8 mouse cellular contexts compared by ENCODE assay signal in genomic region chr9:85749922-85750509, GRCm38 (mm10). TPM values are rescaled to one million over a fixed set of nuclear protein-coding genes. Genes with fewer than 3 reads are reported as not detected.
A peak's percentile ranks its signal among the peaks of the same experiment; 100 is the strongest.
DNase-seq lines count a peak whose midpoint lies in the region; ATAC-seq lines count a peak whose summit lies in the region.

No protein-coding gene starts in this region.

- peak; percentile 9 for DNase-seq in embryo, embryonic 11 days
- no peak for DNase-seq in embryo, embryonic 9.5 days (ENCODE audit: extremely low spot score)
- peak; percentile 79 for DNase-seq in 416B (ENCODE audit: low read depth)
- peak; percentile 1 for DNase-seq in hindlimb bud, embryonic 11.5 days (ENCODE audit: extremely low spot score, low read depth, low spot score)
- DNase-seq in adrenal gland, postnatal 14 days = no peak
- no peak for DNase-seq in cerebellum, adult 9-11 months

- no peaks in the 10 kb centered on the region for H3K9me3 ChIP-seq in embryonic facial prominence, embryonic 13.5 days

- ATAC-seq in embryonic facial prominence, embryonic 13.5 days (ENCODE audit: insufficient number of reproducible peaks, insufficient read depth, low FRiP score, low TSS enrichment, low read depth) = no peak
- ATAC-seq in megakaryocyte, adult 5-6 weeks (ENCODE audit: poor library complexity, severe bottlenecking) = peak; percentile 20

- H3K4me1 ChIP-seq in embryonic facial prominence, embryonic 13.5 days = peaks cover 12% of the 10 kb centered on the region

- peak overlapping the region; percentile 99 for H3K27ac ChIP-seq in embryonic facial prominence, embryonic 13.5 days

- H3K27me3 ChIP-seq in embryonic facial prominence, embryonic 13.5 days = no peaks in the 10 kb centered on the region

- H3K4me3 ChIP-seq in embryonic facial prominence, embryonic 13.5 days = peak overlapping the region; percentile 82

- WGBS in embryonic facial prominence, embryonic 13.5 days = 30% methylated on average over 5 of the region's 5 CpGs

- no peaks in the 10 kb centered on the region for H3K36me3 ChIP-seq in embryonic facial prominence, embryonic 13.5 days

- H3K9ac ChIP-seq in embryonic facial prominence, embryonic 13.5 days = peak overlapping the region; percentile 97

- peak overlapping the region; percentile 75 for H3K4me2 ChIP-seq in embryonic facial prominence, embryonic 13.5 days

RNA-seq across cellular contexts. Expression of gene Ibtk, which starts 0.9 kb away (rescaled TPM):
- polyA plus RNA-seq in embryonic facial prominence, embryonic 13.5 days (2015; fragmentation: Nextera tagmentation; extraction: Ambion mirVana) = 34.0 and 37.6 TPM in 2 replicates
- 38.2 and 46.3 TPM in 2 replicates for total RNA-seq in megakaryocyte, adult 5-6 weeks (2015)
- 93.1 and 99.6 TPM in 2 replicates for total RNA-seq in megakaryocyte, adult 5-6 weeks (2017)
- total RNA-seq in adrenal gland, postnatal 14 days (2021) = 35.8 and 40.9 TPM in 2 replicates

Comparison
In these comparisons a context has a peak if more than half of its experiments do, and no peak if none do; other contexts are left out.
1. DNase-seq: peak in embryo, embryonic 11 days (single experiment), 416B (single experiment) and hindlimb bud, embryonic 11.5 days (single experiment); none in embryo, embryonic 9.5 days (single experiment), adrenal gland, postnatal 14 days (single experiment) and cerebellum, adult 9-11 months (single experiment).